In genomic region chr8:123278445-123278844, GRCm38 (mm10) we compare ENCODE assay signal across 22 mouse cellular contexts. TPM values are rescaled to one million over a fixed set of nuclear protein-coding genes. Genes with fewer than 3 reads are reported as not detected.
DNase-seq lines count a peak whose midpoint lies in the region; ATAC-seq and TF ChIP-seq lines count a peak whose summit lies in the region.
"Had no signal": no experiment of that assay in that cellular context is flagged by ENCODE, and none has a peak within 500 bp of the region (broad histone marks: within the 10 kb centered on the region; RNA-seq: fewer than 3 reads in every experiment).

No protein-coding gene starts in this region.

- no peak for TF ChIP-seq CTCF in small intestine, adult 2 months (IDR thresholded peaks at IDR 0.05; ENCODE audit: extremely low read depth, insufficient read length, insufficient replicate concordance, low read depth, low read length)

- no peak overlapping the region for H3K4me2 ChIP-seq in limb, embryonic 13.5 days (replicated peaks)
- H3K4me2 ChIP-seq in heart, embryonic 11.5 days: no peak overlapping the region
- H3K4me2 ChIP-seq: forebrain, embryonic 13.5 days; hindbrain, embryonic 12.5 days; hindbrain, embryonic 15.5 days had no signal

- ATAC-seq in limb, embryonic 13.5 days (ENCODE audit: low FRiP score, low read depth): no peak
- ATAC-seq in heart, embryonic 11.5 days (replicated peaks; ENCODE audit: insufficient number of reproducible peaks, low FRiP score, low TSS enrichment): no peak
- ATAC-seq: forebrain, embryonic 13.5 days; forebrain, embryonic 16.5 days had no signal

- H3K4me1 ChIP-seq in limb, embryonic 13.5 days: no peaks in the 10 kb centered on the region
- no peaks in the 10 kb centered on the region for H3K4me1 ChIP-seq in limb, embryonic 10.5 days
- no peaks in the 10 kb centered on the region for H3K4me1 ChIP-seq in small intestine, adult 2 months (ENCODE audit: control insufficient read depth, insufficient read depth, insufficient read length, low read length)
- no peaks in the 10 kb centered on the region for H3K4me1 ChIP-seq in heart, embryonic 11.5 days (ENCODE audit: control insufficient read depth, insufficient read depth, low read length)
- H3K4me1 ChIP-seq: forebrain, embryonic 10.5 days; forebrain, embryonic 13.5 days; hindbrain, embryonic 12.5 days; hindbrain, embryonic 15.5 days had no signal

- no peak for TF ChIP-seq POLR2A in small intestine, adult 2 months (IDR thresholded peaks at IDR 0.05; ENCODE audit: low read depth, low read length)

- DNase-seq in limb, embryonic 10.5 days (ENCODE audit: low spot score): no peak
- DNase-seq in 3134 (ENCODE audit: extremely low read depth, insufficient read length, low spot score): peak; percentile 47
- DNase-seq in Muller cell, postnatal 12 days (ENCODE audit: inconsistent ontology term): peak; percentile 26
- DNase-seq in right cerebral cortex, postnatal 14 days: no peak
- no peak for DNase-seq in urinary bladder, adult 2 months (ENCODE audit: low spot score)
- DNase-seq: adrenal gland, adult 8-10 months; adrenal gland, postnatal 25 days; cerebellum, adult 18-20 months; cerebellum, adult 9-10 months; cerebellum, postnatal 14 days; gastrocnemius, postnatal 10 days; gastrocnemius, postnatal 36 days; heart, adult 2 months had no signal

- H3K9me3 ChIP-seq in limb, embryonic 13.5 days: no peaks in the 10 kb centered on the region
- no peaks in the 10 kb centered on the region for H3K9me3 ChIP-seq in limb, embryonic 10.5 days (replicated peaks)
- H3K9me3 ChIP-seq in heart, embryonic 11.5 days (replicated peaks; ENCODE audit: control insufficient read depth, low read length): no peaks in the 10 kb centered on the region
- H3K9me3 ChIP-seq: forebrain, embryonic 10.5 days; forebrain, embryonic 13.5 days; heart, embryonic 10.5 days; hindbrain, embryonic 12.5 days; hindbrain, embryonic 15.5 days had no signal

- H3K36me3 ChIP-seq in limb, embryonic 13.5 days: peaks cover 42% of the 10 kb centered on the region
- H3K36me3 ChIP-seq in limb, embryonic 10.5 days: peaks cover 83% of the 10 kb centered on the region
- H3K36me3 ChIP-seq in small intestine, adult 2 months (ENCODE audit: control insufficient read depth, insufficient read depth, low read length): peaks cover 5% of the 10 kb centered on the region; the same call in 1 of the 2 replicates
- H3K36me3 ChIP-seq in heart, embryonic 11.5 days (ENCODE audit: control insufficient read depth, insufficient read depth, low read length): peaks cover 15% of the 10 kb centered on the region; the same call in 1 of the 2 replicates
- H3K36me3 ChIP-seq: hindbrain, embryonic 15.5 days had no signal

- H3K27ac ChIP-seq in limb, embryonic 13.5 days: no peak overlapping the region
- H3K27ac ChIP-seq in limb, embryonic 10.5 days: no peak overlapping the region
- no peak overlapping the region for H3K27ac ChIP-seq in small intestine, adult 2 months (ENCODE audit: insufficient read depth, low read depth, low read length)
- H3K27ac ChIP-seq in heart, embryonic 11.5 days (ENCODE audit: low read depth, low read length): no peak overlapping the region
- H3K27ac ChIP-seq: forebrain, embryonic 10.5 days; forebrain, embryonic 13.5 days; heart, adult 2 months; heart, embryonic 10.5 days; hindbrain, embryonic 12.5 days; hindbrain, embryonic 15.5 days had no signal

- H3K27me3 ChIP-seq in limb, embryonic 13.5 days: no peaks in the 10 kb centered on the region
- H3K27me3 ChIP-seq in limb, embryonic 10.5 days (ENCODE audit: low read depth, poor library complexity, severe bottlenecking): no peaks in the 10 kb centered on the region
- no peaks in the 10 kb centered on the region for H3K27me3 ChIP-seq in small intestine, adult 2 months (ENCODE audit: control insufficient read depth, insufficient read depth, low read length)
- H3K27me3 ChIP-seq in heart, embryonic 11.5 days (ENCODE audit: control insufficient read depth, insufficient read depth, low read length): no peaks in the 10 kb centered on the region
- H3K27me3 ChIP-seq: forebrain, embryonic 13.5 days; hindbrain, embryonic 12.5 days; hindbrain, embryonic 15.5 days had no signal

- WGBS in limb, embryonic 13.5 days: 78% methylated on average over 7 of the region's 7 CpGs
- WGBS in limb, embryonic 10.5 days: 87% methylated on average over 7 of the region's 7 CpGs
- 69% methylated on average over 7 of the region's 7 CpGs for WGBS in small intestine, adult 2 months
- WGBS in heart, embryonic 11.5 days (ENCODE audit: insufficient replicate concordance): 65% methylated on average over 7 of the region's 7 CpGs

- H3K9ac ChIP-seq in limb, embryonic 13.5 days: 0 out of 2 replicates have a peak overlapping the region, but pooled peaks have one; percentile 4
- H3K9ac ChIP-seq in heart, embryonic 11.5 days (ENCODE audit: low read depth, low read length): no peak overlapping the region
- H3K9ac ChIP-seq: forebrain, embryonic 13.5 days; hindbrain, embryonic 12.5 days; hindbrain, embryonic 15.5 days had no signal

- H3K4me3 ChIP-seq in limb, embryonic 13.5 days: no peak overlapping the region
- no peak overlapping the region for H3K4me3 ChIP-seq in limb, embryonic 10.5 days
- 0 out of 2 replicates have a peak overlapping the region, but pooled peaks have one; percentile 4 for H3K4me3 ChIP-seq in small intestine, adult 2 months (ENCODE audit: low read depth, low read length)
- H3K4me3 ChIP-seq in heart, embryonic 11.5 days (ENCODE audit: low read depth, low read length): no peak overlapping the region
- H3K4me3 ChIP-seq: forebrain, embryonic 10.5 days; forebrain, embryonic 13.5 days; heart, adult 2 months; heart, embryonic 10.5 days; hindbrain, embryonic 12.5 days; hindbrain, embryonic 15.5 days had no signal

RNA-seq across cellular contexts. Expression of gene Vps9d1, which starts 24.3 kb away (rescaled TPM):
- 32.3 and 32.7 TPM in 2 replicates for polyA plus RNA-seq in limb, embryonic 13.5 days (2015; fragmentation: Nextera tagmentation; extraction: Ambion mirVana)
- 19.0 and 26.7 TPM in 2 replicates for polyA plus RNA-seq in limb, embryonic 10.5 days (2016; fragmentation: Nextera tagmentation; extraction: Ambion mirVana)
- 48.3 and 106 TPM in 2 replicates for polyA plus RNA-seq in small intestine, adult 2 months (2012; rRNA removed)
- 30.2 and 36.2 TPM in 2 replicates for polyA plus RNA-seq in urinary bladder, adult 2 months (2012; rRNA removed)
- polyA plus RNA-seq in heart, embryonic 11.5 days (2014; fragmentation: Nextera tagmentation; extraction: Ambion mirVana): 16.8 and 19.8 TPM in 2 replicates

RNA-seq across cellular contexts. Expression of gene Zfp276, which starts 24.4 kb away (rescaled TPM):
- 28.4 and 29.1 TPM in 2 replicates for polyA plus RNA-seq in limb, embryonic 13.5 days (2015; fragmentation: Nextera tagmentation; extraction: Ambion mirVana)
- polyA plus RNA-seq in limb, embryonic 10.5 days (2016; fragmentation: Nextera tagmentation; extraction: Ambion mirVana): 23.9 and 27.9 TPM in 2 replicates
- polyA plus RNA-seq in small intestine, adult 2 months (2012; rRNA removed): 20.8 and 33.8 TPM in 2 replicates
- polyA plus RNA-seq in urinary bladder, adult 2 months (2012; rRNA removed): 20.6 and 21.3 TPM in 2 replicates
- polyA plus RNA-seq in heart, embryonic 11.5 days (2014; fragmentation: Nextera tagmentation; extraction: Ambion mirVana): 11.7 and 12.1 TPM in 2 replicates

RNA-seq across cellular contexts. Expression of gene Fanca, which starts 39.9 kb away (rescaled TPM):
- polyA plus RNA-seq in limb, embryonic 13.5 days (2015; fragmentation: Nextera tagmentation; extraction: Ambion mirVana): 26.4 and 27.2 TPM in 2 replicates
- 42.7 and 46.3 TPM in 2 replicates for polyA plus RNA-seq in limb, embryonic 10.5 days (2016; fragmentation: Nextera tagmentation; extraction: Ambion mirVana)
- polyA plus RNA-seq in small intestine, adult 2 months (2012; rRNA removed): 10.9 and 14.1 TPM in 2 replicates
- 8.9 and 15.8 TPM in 2 replicates for polyA plus RNA-seq in urinary bladder, adult 2 months (2012; rRNA removed)
- 22.8 and 27.7 TPM in 2 replicates for polyA plus RNA-seq in heart, embryonic 11.5 days (2014; fragmentation: Nextera tagmentation; extraction: Ambion mirVana)

RNA-seq across cellular contexts. Expression of gene Spata2l, which starts 42.4 kb away (rescaled TPM):
- polyA plus RNA-seq in limb, embryonic 13.5 days (2015; fragmentation: Nextera tagmentation; extraction: Ambion mirVana): 3.1 and 3.7 TPM in 2 replicates
- 0.75 and 1.6 TPM in 2 replicates for polyA plus RNA-seq in limb, embryonic 10.5 days (2016; fragmentation: Nextera tagmentation; extraction: Ambion mirVana)
- 11.8 and 19.0 TPM in 2 replicates for polyA plus RNA-seq in small intestine, adult 2 months (2012; rRNA removed)
- polyA plus RNA-seq in urinary bladder, adult 2 months (2012; rRNA removed): 4.3 and 4.8 TPM in 2 replicates
- polyA plus RNA-seq in heart, embryonic 11.5 days (2014; fragmentation: Nextera tagmentation; extraction: Ambion mirVana): 1.6 TPM in 2 replicates

RNA-seq across cellular contexts. Expression of gene Cdk10, which starts 53.8 kb away (rescaled TPM):
- 37.9 and 39.9 TPM in 2 replicates for polyA plus RNA-seq in limb, embryonic 13.5 days (2015; fragmentation: Nextera tagmentation; extraction: Ambion mirVana)
- 33.6 and 34.7 TPM in 2 replicates for polyA plus RNA-seq in limb, embryonic 10.5 days (2016; fragmentation: Nextera tagmentation; extraction: Ambion mirVana)
- 20.7 and 27.7 TPM in 2 replicates for polyA plus RNA-seq in small intestine, adult 2 months (2012; rRNA removed)
- polyA plus RNA-seq in urinary bladder, adult 2 months (2012; rRNA removed): 70.3 and 77.0 TPM in 2 replicates
- 22.6 and 24.2 TPM in 2 replicates for polyA plus RNA-seq in heart, embryonic 11.5 days (2014; fragmentation: Nextera tagmentation; extraction: Ambion mirVana)

Comparison
In these comparisons a context has a peak if more than half of its experiments do, and no peak if none do; other contexts are left out.
1. DNase-seq: peak in 3134 (single experiment) and Muller cell, postnatal 12 days (single experiment); none in limb, embryonic 10.5 days (single experiment), right cerebral cortex, postnatal 14 days (single experiment) and urinary bladder, adult 2 months (single experiment).